Mouse (Mus musculus): ENCODE measurements at regions not wholly inside any gene's neighbourhood (a gene's known extent, or its start where the extent isn't known, plus 50 kb on each side); places are given as distances from the start of the nearest gene placed in this dataset.

DNA sequence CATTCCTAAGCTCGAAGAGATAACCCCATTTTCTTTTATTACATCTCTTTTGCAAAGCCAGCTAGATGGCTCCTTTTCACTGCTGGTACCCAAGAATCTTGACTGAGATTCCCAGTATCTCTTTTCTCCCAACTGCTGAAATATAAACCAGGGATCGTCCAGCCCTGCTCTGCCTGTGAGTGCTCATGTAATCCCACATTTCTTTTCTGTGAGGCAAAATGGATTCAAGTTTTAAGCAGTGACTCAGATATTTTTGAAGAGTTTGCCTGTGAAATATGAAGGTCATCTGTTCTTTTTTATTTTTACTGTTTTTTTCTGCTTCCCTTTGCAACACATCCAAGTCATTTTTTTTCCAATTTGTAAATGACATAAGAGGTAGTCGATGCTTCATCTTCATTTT, 363.2 kb upstream of the Sphkap start:
- TF ChIP-seq POLR2A (IDR thresholded peaks at IDR 0.05; ENCODE audit: borderline replicate concordance, extremely low read depth, low read depth, low read length): no peak
- no peak for TF ChIP-seq CTCF (IDR thresholded peaks at IDR 0.05; ENCODE audit: insufficient read depth, low read length)
